Mouse (Mus musculus) right cerebral cortex, postnatal 4 days (tissue): Measurements from ENCODE around the gene Slc25a44.

Experiments used
- DNase-seq: peaks from one replicate; pipeline ENCODE4 v3.0.0-alpha.2; 2022

The Slc25a44 gene

DNA sequence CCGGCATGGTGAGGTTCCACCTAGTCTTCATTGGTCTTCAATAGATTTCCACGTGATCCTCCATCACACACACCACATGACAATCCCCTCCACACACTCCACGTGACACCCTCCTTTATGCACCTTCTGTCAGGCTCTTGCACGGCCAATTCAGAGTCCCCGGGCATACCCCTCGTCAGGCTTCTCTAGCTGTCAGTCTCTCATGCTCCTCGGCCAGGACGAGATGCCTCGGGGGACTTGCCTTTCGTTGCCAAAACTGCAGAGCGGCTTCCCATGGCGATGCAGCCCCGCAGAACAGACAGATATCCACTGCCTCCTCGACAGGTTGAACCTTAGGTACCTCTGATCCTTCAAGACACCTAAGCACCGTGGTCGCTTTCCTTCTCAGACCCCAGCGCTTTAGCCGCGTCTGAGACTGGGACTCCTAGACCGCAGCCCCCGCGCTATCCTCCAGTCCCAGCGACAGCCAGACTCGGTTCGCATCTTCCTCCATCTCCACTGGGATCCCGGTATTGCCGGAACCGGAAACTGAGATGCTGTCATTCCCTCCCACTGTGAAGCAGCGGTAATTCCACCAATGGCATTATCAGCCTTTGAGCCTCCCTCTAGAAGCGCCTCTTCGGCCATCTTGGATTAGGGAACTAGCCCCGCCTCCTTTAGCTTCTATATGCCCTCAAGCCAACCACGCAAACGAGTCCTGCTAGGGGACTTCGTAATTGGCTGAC, at the start of gene Slc25a44:
Gene Slc25a44, minus strand, starts transcription at position 535 of the 725 bp plus-strand sequence.
- peak; percentile 75 for DNase-seq

DNA sequence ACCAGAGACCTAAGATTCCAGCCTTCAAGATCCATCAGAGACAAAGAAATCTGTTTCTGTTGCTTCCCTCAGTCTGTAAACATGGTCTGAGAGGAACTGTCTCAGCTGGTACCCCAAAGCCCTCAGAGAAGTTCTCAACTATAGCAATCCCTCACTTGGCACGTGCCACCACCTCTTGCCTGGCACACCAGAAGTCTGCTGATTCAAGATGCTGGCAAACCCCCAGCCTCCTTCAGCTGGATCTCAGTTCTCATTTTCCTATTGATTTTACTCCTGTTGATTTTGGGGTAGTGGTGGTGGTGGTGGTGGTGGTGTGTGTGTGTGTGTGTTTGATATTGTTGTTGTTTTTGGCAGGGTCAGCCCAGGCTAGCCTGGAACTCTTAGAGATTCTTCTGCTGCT, 48.6 kb upstream of the Slc25a44 start:
- DNase-seq: no peak

DNA sequence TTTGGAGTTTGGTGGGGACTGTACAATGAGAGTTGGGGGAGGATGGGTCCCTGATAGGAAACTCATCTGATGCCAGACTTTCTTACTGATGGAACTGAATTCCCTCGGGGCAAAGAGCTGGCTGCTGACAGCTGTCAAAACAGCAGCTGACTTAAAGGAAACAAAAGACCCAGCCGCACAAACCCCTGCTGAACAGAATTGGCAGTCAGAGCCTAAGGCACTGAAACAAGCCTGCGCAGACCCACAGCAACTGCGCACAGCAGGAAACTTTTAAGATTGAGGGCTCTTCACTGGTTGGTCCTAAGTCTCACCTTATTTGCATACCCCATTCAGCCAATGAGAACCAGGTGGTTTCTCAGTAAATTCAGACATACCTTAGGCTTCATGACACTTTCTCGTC, 48.1 kb upstream of the Slc25a44 start:
- no peak for DNase-seq

DNA sequence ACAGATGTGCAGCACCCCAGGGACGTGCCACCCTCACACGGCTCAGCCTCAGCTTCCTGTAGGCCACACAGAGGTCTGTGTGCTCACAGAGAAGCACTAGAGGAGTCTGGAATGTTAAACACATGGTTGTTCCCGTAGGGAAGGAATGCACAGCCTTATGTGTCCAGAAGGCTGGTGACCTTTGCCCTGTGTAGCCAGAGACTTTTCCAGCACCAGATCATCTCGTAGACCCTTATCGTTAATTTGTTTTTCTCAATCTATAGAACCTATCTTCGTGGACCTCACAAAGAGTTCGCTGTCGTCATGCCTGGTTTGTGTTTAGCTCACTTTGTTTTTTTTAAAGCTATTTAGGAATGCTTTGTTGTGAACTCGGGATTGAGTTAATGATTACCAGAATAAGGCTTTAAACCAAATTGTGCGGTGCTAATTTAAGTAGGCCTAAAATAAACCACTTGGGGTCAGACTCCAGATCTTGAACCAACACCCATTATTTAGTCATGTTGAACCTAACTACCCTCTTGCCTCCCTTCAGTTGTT, 46.1 kb upstream of the Slc25a44 start:
- DNase-seq: no peak

DNA sequence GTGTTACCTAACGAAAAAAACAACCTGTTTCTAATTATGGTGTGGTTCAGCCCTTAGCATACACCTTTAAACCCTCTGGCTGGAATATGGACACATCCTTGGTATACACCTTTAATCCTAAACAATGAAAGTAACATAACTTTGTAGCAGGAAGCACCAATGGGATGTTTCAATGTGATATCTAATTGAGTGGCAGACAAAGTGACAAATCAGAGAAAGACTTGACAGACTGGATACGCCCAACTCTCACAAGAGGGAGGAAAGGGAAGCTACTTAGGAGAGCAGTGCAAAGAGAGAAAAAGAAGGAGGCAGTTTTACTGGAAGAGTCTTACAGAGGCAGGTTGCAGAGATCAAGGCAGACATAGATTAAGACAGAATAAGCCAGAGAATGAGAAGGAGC, 44.5 kb upstream of the Slc25a44 start:
- no peak for DNase-seq

DNA sequence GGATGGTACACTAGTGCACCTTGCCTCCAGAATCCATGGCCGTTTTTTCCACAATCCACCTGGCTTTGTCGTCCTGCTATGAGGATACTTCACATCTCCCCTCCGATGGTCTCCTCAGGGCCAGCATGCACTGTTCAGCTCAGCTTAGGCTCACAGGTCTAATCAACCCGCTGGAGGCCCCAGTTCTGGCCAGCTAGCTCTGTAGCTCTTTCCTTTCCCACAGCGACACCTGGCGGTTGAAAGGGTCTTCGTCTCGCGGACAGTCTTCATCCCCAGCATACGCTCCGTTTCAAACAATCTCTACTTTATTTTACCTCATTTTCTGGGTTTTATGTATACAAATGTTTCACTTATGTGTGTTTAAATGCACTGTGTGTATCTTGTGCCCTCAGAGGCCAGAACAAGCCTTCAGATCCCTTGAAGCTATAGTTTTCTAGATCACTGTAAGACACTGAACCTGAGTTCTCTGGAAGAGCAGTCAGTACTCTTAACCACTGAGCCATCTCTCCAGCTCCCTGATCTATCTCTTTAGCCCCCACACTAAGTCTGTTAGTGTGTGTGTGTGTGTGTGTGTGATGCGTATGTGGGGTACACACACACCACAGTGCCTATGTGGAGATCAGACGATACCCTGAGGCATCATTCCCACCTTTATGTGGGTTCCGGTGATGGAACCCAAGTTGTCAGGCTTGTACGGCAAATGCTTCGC, 42.3 kb upstream of the Slc25a44 start:
- DNase-seq: peak; percentile 98

DNA sequence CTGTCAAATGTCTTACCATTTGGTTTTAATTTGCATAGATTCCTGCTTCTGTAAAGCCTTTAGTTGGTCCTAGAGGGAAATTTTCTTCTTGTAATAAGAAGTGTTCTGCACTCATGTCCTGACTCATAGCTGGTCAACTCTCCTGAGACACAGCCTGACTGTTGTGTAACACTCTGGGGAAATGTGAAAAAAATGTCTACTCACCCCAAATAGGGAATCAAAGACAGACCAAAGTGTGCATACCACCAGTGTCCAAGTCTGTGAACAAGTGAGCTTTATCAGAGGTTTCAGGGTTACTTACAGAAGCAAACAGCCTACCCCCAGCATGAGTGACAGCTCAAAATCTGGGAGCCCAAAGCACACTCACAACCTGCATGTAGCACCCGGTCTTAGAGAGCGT, 40.2 kb upstream of the Slc25a44 start:
- DNase-seq: no peak

DNA sequence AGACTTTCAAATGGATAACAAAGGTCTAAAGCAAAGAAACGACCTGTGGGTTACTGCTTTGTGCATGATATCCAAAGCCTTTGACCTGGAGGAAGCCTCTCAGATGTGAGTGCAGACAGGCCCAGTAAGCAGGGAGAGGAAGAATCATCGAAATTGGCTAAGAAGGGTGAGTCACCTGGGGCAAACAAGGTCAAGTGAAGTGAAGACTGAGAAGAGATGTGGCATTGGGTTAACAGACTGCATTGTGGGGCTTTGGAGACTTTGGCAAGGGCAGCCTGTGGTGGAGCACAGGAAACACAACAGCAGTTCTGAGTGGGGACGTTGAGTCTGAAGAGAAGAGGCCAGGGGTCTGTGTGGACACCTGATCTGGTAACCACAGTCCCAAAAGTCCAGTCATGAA, 39.5 kb upstream of the Slc25a44 start:
- DNase-seq: no peak

DNA sequence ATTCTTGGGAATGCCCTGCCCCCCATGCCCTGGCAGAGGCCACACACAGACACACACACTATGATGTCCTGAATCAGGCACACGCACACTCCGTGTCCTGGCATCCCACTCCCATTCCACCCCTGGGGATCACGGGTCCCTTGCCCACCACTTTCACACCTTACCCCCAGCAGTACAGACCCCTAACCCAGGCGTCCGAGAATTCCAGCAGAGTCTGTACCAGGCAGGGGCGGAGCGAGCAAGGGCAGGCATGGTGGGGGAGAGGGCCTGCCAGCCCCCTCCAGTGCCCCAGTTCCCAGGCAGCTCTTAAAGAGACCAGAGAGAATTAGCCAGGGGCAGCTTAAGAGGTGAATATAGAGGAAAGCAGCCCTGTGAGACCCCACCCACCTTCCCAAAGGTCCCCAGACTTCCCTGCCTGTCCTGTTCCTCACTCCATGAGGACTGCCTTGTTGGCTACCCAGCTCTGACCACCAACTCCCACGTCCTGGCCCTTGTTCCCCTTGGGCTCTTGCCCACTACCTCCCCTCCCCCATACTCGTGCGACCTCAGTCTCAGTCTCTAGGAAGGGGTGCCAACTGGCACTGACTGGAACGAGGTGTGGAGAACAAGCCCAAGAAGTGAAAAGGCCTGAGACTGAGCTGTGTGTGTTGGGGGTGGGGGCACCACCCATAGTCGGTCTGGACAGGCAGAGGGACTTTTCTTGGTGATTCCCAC, 36.2 kb upstream of the Slc25a44 start, which contains the start of gene Sema4a:
Gene Sema4a, minus strand, starts transcription at position 200 of the 714 bp plus-strand sequence.
- DNase-seq: peak; percentile 57

DNA sequence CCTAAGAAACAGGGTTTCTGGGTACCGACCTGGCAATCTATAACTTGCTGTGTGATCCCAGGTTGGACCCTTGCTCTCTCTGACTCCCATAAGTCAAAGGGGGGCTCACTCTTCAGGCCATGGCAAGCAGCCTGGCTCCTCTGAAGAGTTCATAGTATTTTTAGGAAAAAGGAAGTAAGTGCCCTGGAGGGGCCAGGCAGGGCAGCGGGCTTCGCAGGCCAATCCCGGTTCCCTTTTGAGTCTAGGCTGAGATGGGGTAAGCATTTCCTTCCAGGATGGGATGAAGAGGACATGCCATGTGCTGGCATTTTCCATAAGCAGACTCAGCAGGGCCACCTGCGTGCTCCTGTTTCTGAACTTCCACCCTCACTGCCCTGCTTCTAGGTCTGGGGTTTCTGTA, 35.1 kb upstream of the Slc25a44 start:
- no peak for DNase-seq

DNA sequence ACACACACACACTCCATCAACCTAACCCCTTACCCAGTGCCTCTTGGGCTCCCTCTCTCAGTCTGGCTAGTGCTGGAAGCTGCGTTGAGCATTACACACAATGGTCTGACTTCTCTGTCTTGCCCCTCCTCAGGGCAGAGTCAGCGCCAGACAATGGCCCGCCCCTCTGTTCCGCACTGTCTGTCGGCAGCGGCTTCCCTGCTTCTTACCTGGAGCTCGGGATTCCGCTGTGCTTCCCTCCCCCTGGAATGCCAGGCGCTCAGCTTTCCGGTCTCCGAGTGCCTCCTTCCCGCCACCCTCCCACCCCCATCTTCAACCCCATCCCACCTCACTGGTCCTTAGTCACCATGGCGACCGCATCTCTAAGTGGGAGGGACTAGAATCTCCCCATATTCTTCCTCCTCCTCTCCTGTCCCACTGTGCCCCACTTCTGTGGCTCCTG, 33.9 kb upstream of the Slc25a44 start:
- peak; percentile 61 for DNase-seq

DNA sequence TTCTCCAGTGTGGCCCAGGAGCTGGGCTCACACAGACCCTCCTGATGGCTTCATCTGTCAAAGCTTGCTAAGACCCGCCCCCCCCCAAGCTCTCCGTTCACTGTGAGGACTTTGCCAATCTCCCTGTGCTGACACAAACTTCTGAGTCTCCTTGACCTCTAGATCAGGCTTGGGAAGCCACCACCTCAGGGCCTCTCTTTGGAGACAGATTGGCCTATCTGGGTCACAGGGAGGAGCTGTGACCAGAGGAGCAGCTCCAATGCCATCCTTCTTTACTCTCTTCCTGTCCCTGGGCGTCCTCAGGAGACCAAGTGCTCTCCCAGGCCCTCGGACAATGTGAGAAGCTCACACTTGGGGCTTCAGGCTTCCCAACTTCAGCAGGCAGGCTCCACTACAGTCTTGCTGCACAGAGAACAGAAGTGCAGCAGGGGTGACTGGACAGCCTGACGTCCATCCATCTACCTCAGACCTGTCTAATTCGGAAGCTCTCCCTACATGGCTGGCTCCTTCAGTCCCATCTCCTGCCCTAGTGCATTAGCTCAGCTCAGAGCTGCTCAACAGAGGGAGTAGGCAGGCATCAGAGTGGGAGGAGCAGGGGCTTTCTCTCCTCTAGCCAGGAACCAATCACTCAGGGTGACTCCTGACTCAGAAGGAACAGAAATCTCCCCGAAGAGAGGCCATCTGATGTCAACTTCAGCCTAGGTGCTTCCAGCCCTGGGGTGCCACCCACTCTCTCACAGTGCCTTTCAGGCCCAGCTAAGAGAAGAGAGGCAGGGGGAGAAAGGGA, 32.0 kb upstream of the Slc25a44 start:
- DNase-seq: no peak

DNA sequence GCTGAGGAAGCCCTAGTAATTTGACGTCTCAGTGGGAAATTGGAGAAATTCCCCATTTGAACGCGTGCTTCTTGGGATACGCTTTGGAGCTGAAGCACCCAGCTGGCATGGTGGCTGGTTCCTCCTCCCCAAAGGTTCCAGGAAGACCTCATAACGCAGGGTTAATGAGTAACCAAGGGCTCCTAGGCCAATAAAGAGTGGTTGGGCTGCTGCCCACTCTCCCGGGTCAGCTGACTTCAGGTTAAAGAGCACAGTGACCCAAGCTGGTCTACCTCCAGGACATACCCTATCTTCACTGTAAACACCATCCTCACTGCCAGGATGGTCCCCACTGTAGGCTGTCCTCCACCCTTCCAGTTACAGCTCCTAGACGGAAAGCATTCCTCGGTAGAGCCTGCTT, 31.4 kb upstream of the Slc25a44 start:
- no peak for DNase-seq

DNA sequence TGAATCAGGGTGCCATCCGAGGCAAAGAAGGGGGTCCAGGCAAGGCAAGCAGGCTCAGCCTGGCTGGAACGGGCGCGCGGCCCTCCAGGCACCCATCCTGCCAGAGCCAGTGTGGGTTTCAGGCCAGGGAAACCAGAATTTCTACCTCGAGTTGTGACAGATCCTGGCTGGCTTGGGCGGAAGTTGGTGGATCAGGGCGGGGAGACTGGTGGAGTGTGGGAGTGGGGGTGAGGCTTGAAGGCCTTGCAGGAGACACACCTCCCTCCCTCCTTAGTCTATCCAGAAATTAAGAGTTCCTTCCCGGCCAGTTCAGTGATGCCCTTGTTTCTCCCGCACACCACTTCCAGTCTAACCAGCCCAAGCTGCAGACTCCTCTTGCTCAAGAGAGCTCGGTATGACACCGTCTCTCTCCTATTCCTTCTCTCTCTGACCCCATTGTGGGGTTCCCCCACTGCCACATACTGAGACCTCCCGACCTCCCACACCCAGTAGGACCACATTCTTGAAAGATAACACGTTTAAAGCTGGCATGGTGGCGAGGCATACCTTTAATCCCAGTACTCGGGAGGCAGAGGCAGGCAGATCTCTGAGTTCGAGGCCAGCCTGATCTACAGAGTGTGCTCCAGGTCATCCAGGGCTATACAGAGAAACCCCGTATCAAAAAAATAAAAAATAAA, 30.8 kb upstream of the Slc25a44 start:
- no peak for DNase-seq

DNA sequence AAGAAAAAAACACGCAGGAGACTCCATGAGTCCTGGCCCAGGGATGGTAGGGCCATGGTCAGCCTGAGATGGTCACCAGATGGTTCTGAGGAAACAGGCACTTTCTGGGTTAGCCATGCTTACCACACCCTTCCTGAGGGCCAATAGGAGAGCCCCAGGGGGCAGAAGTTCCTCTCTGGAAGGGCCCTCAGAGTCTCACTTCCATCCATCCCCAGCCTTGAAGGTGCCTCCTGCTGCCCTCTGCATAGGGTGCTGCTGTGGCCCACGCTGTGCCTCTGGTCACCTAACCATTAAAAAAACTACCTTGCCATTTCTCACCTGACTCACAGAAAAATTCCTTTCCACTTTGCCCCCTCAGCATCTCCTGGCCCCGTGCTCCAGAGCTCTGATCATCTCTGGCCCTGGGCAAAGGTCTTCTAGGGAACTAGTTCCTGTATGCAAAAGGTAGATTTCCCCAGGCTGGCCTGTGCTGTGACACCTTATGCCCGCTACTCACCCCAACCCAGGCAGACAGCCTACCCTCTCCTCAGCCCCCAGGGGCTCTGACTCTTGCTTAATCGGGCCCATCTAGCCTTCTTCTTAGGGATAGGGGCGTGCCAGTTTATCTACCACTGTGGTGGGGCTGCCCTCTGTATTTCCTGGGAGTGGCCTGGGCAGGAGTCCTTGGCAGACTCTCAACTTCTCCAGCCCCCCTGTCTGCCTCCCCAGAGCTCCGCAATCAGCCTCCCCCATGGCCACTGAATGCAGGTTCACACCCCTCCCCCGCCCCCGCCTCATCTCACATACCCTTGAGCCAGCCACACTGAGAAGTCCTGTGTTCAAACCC, 30.0 kb upstream of the Slc25a44 start:
- DNase-seq: no peak

DNA sequence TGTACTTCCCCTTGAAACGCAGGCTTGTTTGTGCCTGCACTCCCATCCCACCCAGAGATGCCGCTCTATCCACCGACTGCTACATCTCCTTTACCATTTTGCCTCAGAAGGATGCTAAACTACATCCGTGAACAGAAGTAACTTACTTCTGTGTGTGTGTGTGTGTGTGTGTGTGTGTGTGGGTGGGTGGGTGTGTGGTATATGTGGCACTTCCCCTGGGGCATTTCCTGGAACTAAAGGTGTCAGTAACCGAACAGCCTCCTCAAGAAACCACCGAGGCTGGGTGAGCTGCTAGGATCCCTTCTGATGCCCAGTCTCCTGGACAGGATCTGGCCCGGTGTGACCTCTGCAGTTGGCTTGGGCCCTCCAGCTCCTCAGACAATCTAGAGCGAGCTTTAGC, 29.0 kb upstream of the Slc25a44 start:
- DNase-seq: no peak

DNA sequence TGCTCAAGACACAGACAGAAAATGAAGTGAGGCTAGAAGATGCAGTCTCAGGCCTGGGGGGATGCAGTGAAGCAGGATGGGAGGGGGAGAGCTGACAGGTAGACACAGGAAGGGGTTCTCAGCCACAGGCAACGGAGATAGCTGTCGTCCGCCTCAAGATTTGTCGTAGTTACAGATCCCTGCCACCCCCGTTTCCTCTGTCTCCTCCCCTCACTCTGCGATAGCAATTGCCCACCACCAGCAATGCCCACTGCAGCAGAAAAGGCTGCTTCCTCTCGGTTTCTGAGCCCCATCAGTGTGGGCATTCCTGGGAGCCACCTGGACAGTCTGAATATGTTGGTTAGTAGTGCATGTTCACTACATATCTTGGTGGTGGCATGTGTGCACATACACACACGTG, 28.4 kb upstream of the Slc25a44 start:
- no peak for DNase-seq

DNA sequence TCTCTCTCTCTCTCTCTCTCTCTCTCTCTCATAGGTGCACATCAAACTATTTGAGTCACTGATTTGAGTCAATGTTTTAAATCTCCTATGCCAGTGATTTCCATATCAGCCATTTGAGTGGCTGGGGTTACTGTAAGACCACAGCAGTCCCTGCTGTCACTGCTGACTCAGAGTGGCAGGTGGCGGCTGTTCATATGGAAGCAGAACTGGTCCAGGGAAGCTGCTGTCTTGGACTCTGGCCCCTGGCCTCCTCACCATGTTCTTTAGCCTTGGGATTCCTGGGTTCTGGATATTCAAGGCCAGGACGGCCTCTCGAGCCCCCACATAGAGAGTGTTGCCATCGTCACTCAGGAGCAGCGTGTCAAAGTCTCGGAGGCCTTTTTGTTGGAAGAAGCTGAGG, 27.8 kb upstream of the Slc25a44 start:
- DNase-seq: no peak

DNA sequence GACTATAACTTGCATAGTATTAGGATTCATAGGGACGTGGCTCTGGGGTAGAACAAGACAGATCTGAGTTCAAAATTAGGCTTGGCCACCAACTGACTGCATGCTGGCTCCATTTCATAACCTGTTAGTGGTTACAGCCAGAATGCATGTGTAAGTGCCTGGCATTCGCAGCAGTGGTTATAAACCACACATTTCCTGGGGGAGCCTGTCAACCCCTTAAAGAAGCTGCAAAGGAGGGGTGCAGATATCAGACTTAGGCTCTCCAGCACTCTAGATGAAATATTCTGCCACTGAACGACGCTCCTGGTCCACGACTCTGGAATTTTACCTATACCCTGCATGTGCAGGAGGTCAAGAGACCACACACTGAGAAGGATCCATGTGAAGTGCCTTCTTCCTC, 27.3 kb upstream of the Slc25a44 start:
- DNase-seq: no peak

DNA sequence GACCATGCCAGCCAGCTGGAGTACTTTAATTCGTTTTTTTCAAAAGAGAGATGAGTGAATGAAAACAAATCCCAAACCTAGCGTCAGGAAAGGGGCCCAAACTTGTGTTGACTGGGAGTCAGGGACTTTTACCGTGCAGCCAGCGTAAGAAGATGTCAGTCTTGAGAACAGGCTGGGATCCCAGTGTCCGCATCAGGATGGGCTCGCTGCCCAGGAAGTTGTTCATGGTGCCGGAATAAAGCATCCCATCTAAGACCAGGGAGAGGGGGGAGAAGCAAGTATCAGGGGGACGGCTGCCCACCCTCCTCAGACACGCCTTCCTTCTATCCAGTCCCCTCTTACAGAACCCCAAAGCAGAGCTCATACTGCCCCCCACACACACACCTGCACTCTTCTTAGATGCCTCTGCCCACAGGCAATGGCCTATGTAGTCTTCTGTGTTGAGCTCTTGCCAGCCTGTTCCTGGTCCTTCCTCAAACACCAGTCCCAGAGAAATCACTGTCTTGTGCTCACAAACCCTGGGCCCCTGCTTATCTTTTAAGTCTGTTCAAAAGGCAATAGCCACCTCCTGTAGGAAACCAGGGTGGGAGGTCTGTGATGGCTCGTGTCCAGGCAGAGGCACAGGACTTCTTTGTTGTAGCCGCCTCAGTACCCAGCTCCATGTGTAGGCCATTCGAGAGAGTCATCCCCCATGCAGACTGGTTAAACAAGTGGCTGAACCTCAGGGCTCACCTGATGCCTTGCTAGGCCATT, 25.6 kb upstream of the Slc25a44 start:
- DNase-seq: peak; percentile 30
